Mouse (Mus musculus): ENCODE data around the gene Ifi209. TPM values are rescaled to one million over a fixed set of nuclear protein-coding genes. Genes with fewer than 3 reads are reported as not detected.
"Not testable (repeated sequence)": the region's sequence is repeated elsewhere in the genome, so short reads cannot be mapped to it uniquely, and the experiment has no call there.

Gene Ifi209
- total RNA-seq (2021) = not detected
- long read RNA-seq, experiment 1 = 0 reads
- long read RNA-seq, experiment 2 = 0 reads

DNA sequence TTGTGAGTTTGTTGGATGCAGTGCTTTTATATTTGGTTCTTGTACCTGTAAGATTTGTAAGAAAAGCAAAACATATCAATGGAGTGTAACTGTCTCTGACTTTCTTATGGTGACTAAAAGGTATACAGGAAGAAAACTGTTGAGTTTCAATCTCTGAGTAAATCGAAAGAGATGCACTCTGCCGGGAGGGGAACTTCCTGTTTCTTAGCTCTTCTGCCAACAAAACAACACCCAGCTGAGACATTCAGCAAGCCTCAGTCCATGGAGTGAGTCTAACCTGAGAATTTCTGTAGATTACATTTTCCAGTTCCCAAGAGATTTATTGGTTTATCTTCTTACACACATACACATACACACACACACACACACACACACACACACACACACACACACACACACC is at the start of gene Ifi209:
TSS of gene Ifi209 (plus strand) at position 296 of the 400 bp plus-strand sequence.
- DNase-seq (ENCODE audit: low spot score in 2 of 2); intact Hi-C loops (cut with DNase I): not testable (repeated sequence)

DNA sequence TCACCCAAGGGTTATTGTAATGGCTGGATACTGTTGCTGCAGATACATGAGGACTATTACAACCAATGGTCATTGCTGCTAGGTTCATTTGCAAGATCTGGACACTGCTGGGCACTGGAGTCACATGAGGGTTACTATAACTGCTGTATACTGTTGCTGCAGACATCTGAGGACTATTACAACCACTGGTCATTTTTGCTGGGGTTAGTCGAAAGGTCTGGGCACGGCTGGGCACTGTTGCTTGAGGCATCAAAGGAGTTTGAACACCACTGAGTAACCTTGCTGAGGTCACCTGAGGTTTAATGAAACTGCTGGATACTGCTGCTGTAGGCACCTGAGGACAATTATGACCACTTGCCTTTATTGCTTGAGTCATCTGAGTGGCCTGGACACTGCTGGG is 41.0 kb upstream of the Ifi209 start:
- DNase-seq (ENCODE audit: low spot score in 2 of 2); intact Hi-C loops (cut with DNase I): not testable (repeated sequence)

DNA sequence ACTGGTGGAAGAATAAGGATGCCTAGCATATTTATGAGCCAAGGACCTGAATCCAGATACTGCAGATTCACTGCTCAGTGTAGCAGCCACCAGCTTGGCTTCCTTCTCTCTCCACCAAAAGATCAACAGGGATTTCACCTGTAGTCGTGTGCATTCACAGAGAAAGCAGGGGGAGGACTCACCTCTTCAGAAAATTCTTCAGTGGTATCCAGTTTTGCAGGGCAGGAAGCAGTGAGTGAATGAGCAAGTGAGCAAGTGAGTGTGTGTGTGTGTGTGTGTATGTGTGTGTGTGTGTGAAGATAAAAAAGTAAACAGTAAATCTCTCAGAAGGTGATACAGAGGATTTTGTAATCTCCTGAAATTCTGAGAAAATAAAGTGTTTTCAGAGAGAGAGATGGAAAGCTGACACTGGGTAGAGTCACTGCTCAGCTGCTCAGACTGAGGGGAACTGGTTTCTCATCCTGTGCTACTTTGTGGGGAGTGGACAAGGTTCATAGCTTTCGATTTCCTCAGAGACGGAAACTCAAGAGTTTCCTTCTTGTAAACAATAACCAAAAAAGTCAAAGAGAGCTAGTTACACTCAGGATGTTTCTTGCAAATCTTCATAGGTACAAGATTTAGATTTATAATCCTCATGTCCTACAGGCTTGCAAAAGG is 31.8 kb upstream of the Ifi209 start, which contains the start of gene Ifi213:
TSS of gene Ifi213 (minus strand) at position 437 of the 657 bp plus-strand sequence.
- intact Hi-C loops (cut with DNase I); DNase-seq (ENCODE audit: low spot score in 2 of 2): not testable (repeated sequence)

DNA sequence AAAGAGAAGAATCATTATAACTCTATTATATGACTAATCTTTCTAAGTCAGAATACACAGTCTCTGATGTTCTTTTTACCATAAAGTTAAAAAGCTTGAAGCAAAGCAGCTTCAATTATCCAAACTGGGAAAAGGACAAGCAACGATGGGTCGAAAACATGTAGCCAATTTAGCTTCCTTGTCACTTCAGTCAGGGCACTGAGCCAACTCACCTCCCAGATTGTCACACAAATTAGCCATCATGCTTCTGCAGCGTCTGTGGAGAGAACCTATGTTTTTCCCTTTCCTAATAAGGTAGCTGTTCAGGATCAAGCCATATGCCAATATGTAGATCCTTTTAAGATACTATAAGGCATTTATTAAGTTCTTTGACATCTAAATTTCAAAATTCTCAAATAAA is 20.4 kb upstream of the Ifi209 start:
- DNase-seq (ENCODE audit: low spot score in 2 of 2); intact Hi-C loops (cut with DNase I): not testable (repeated sequence)

DNA sequence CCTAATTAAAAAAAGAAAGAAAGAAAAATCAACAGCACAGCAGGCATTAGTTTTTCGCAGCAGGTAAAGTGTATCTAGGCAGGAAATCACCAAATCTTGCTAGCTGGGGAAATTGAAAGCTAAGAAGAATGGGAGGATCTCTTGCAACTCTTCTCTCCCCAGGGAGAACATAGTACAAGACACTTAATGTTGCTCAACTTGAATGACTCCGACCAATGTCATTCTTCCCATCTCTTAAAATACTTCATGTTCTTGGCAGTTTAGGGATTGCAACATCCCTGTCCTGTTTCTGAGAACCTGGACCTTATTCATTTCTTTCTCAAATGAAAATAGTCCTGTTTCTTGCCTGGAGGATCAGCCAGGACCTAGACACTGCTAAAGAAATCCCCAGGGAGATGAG is 8.5 kb upstream of the Ifi209 start:
- DNase-seq (ENCODE audit: low spot score in 2 of 2); intact Hi-C loops (cut with DNase I): not testable (repeated sequence)

DNA sequence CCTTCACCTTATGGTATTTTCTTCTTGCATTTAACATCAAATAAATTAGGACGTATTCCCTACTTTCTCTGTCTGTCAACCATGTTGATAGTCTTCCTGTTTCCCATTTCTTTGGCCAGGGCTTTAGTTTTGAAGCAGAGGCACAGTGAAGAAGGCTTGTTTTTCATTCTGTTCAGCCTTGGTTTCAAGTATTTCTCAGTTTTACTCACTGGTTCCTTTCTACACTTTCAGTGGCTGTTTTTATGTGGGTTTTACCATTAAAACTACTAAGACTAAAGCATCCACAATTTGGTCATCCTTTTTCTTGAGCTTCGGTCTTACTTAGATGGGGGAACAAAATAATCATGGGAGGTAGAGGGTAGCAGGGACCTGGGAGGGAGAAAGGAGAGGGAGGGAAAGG is 6.7 kb upstream of the Ifi209 start:
- intact Hi-C loops (cut with DNase I) = no loop called here
- DNase-seq (ENCODE audit: low spot score in 2 of 2) = no peak

DNA sequence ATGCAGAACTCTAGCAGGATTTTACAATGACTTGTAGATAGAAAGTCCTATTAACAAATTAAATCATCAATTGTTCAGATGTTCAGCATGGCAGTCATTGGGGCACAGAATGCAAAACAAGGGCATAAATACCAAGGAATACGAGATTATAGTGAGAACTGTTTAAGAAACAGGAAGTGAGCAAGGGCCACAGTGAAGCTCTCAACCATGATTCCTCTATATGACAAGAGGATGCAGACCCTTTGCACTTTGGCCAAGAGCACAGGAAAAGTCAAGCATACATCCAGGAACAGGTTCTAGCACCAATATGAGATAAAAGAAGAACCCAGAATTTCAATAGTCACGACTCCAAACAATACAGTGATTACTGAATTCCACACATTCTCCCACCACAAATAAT is 4.0 kb upstream of the Ifi209 start:
- intact Hi-C loops (cut with DNase I) = no loop called here
- no peak for DNase-seq (ENCODE audit: low spot score in 2 of 2)

DNA sequence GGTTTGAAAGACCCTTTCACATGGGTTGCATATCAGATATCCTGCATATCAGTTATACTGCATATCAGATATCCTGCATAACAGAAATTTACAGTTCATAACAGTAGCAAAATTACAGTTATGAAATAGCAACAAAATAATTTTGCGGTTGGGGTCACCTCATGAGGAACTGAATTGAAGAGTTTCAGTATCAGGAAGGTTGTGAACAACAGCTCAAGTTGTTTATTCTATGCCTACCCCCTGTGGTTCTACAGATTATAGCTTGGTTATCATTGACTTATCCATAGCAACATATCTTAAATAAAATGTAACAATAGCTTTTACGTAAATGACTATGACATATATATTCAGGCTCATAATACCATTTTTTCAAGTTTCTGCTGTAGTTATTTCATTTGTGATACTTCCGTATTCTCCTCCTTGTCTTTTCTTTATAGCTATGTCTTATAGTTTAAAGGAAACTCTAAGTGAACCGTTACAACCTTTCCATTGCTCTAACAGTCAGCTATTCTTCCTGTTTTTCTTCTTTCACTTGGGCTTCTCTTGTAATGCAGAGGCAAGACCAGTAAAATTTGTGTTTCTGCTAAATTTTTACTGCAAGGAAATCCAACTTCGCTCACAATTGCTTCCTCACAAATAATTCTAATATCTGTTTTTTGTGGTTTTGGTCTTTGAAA is 3.4 kb downstream of the Ifi209 start:
- intact Hi-C loops (cut with DNase I) = no loop called here
- DNase-seq (ENCODE audit: low spot score in 2 of 2) = no peak

DNA sequence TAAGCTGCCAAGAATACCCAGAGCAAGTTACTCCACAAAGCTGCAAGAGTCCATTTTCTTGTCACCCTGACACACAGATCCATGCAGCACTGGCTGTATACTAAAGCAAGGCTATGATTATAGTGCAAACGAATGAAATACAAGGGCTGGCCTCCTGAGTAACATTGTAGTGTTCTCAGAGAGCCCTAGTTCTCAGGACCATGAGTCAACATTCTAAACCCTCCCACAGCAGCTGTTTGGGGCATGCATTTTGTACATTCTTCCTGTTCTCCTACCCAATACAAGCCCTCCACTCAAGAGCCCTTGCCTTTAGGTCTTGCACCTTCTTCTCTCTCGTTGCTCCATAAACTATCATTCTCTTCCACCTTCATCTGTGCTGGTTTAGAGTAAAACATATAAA is 14.7 kb downstream of the Ifi209 start:
- DNase-seq (ENCODE audit: low spot score in 2 of 2) = no peak
- intact Hi-C loops (cut with DNase I) = no loop called here

DNA sequence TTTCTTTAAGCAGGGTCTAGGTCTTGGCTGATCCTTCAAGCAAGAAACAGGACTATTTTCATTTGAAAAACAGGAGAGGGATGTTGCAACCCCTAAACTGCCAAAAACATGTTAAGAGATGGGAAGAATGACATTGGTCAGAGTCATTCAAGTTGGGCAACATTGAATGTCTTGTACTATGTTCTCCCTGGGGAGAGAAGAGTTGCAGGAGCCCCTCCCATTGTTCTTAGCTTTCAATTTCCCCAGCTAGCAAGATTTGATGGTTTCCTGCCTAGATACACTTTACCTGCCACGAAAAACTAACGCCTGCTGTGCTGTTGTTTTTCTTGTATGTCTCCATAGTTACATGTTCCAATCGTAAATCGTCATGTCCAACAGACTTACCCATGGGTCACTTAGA is 27.3 kb downstream of the Ifi209 start:
- DNase-seq (ENCODE audit: low spot score in 2 of 2) = no peak
- intact Hi-C loops (cut with DNase I) = no loop called here

DNA sequence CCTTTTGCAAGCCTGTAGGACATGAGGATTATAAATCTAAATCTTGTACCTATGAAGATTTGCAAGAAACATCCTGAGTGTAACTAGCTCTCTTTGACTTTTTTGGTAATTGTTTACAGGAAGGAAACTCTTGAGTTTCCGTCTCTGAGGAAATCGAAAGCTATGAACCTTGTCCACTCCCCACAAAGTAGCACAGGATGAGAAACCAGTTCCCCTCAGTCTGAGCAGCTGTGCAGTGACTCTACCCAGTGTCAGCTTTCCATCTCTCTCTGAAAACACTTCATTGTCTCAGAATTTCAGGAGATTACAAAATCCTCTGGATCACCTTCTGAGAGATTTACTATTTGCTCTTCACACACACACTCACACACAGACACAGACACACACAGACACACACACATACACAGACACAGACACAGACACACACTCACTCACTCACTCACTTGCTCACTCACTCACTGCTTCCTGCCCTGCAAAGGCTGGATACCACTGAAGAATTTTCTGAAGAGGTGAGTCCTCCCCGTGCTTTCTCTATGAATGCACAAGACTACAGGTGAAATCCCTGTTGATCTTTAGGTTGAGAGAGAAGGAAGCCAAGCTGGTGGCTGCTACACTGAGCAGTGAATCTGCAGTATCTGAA is 42.9 kb downstream of the Ifi209 start, which contains the start of gene Ifi208:
TSS of gene Ifi208 (plus strand) at position 218 of the 640 bp plus-strand sequence.
- DNase-seq (ENCODE audit: low spot score in 2 of 2); intact Hi-C loops (cut with DNase I): not testable (repeated sequence)

DNA sequence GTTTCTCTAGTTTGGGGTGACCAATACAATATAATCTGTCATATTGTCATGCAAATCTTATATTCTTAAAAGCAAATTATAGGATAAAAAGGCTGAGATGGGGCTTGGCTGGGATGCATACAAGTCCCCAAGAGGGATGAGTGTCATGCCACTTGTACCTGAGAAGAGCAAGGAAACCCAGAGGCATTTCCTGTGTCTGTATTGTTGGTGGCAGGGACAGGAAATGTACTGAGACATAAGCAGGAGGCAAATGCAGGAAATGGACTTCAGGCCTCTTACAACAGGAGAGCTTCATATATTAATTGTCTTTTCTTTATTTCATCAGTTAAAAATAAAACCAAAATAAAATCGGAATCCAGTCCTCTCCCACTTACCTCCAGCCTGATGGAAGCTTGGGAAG is 47.9 kb downstream of the Ifi209 start:
- DNase-seq (ENCODE audit: low spot score in 2 of 2); intact Hi-C loops (cut with DNase I): not testable (repeated sequence)

DNA sequence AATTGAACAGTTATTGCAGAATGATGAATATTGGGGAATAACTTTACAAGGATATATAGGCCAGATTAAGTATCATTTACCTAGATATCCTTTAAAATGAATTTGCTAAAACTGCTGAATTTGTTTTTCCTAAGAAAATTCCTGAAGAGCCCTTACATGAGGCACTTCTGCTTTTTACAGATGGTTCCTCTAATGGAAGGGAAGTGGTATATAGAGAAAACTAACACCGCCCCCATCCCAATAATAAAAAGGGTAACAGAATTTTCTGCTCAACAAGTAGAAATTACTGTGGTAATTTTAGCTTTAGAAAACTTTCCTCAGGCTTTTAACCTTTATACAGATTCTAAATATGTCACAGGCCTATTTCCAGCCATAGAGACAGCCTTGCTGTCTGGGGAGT is 63.6 kb downstream of the Ifi209 start:
- intact Hi-C loops (cut with DNase I) = no loop called here
- no peak for DNase-seq (ENCODE audit: low spot score in 2 of 2)

Small RNA genes lying within 50 kb of the gene (microRNA-seq; reads per million reads assigned to microRNA genes)
- 0 reads per million in 2 experiments for gene Gm44339

Other genes starting within 250 kb of the Ifi209 start
- not detected for gene Ifi206, start 139.9 kb upstream of the Ifi209 start, total RNA-seq (2021)
- not detected for gene Ifi214, start 95.0 kb upstream of the Ifi209 start, total RNA-seq (2021)
- not detected for gene Ifi213, start 31.6 kb upstream of the Ifi209 start, total RNA-seq (2021)
- not detected for gene Ifi208, start 42.8 kb downstream of the Ifi209 start, total RNA-seq (2021)
- gene Ifi207, start 110.8 kb downstream of the Ifi209 start, total RNA-seq (2021) = under 1 TPM; 0.25 to 0.33 TPM
- gene Ifi204, start 136.0 kb downstream of the Ifi209 start, total RNA-seq (2021) = not detected